Comparison of ENCODE assay signal across 32 mouse cellular contexts in the genomic region with DNA sequence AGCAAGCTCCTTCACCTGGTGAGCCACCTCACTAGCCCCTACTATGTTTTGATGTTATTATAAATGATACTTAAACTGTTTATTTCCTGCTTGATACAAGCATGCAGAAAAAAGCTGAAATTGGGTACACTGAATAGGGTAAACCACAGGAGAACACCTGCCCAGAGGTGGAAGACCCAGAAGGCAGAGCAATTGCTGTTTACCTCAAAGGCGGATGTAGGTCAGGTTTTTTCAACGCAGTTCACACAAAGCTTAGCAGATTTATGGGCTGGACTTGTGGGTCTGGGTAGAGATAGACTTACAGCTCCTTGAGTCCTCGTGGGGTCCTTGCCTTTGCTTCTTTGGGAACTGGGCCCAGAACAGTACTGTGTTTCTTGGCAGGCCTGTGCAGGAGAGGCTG. TPM values are rescaled to one million over a fixed set of nuclear protein-coding genes. Genes with fewer than 3 reads are reported as not detected.
DNase-seq lines count a peak whose midpoint lies in the region; ATAC-seq and TF ChIP-seq lines count a peak whose summit lies in the region.
"Had no signal": no experiment of that assay in that cellular context is flagged by ENCODE, and none has a peak within 500 bp of the region (broad histone marks: within the 10 kb centered on the region; RNA-seq: fewer than 3 reads in every experiment).

No protein-coding gene starts in this region.

- H3K36me3 ChIP-seq in kidney, embryonic 16.5 days (ENCODE audit: insufficient read depth, low read length) = no peaks in the 10 kb centered on the region
- H3K36me3 ChIP-seq: embryonic facial prominence, embryonic 10.5 days; embryonic facial prominence, embryonic 13.5 days; forebrain, embryonic 12.5 days; forebrain, embryonic 15.5 days; heart, embryonic 10.5 days; heart, embryonic 13.5 days had no signal

- no peak for TF ChIP-seq CTCF in left cerebral cortex, adult 2 months (IDR thresholded peaks at IDR 0.05)

- WGBS in kidney, embryonic 16.5 days = 42% methylated on average over 3 of the region's 3 CpGs

- no peaks in the 10 kb centered on the region for H3K27me3 ChIP-seq in kidney, embryonic 16.5 days (ENCODE audit: insufficient read depth, low read length)

- H3K4me1 ChIP-seq in kidney, embryonic 16.5 days (ENCODE audit: insufficient read depth, low read length) = no peaks in the 10 kb centered on the region
- H3K4me1 ChIP-seq: embryonic facial prominence, embryonic 10.5 days; embryonic facial prominence, embryonic 13.5 days; forebrain, embryonic 12.5 days; forebrain, embryonic 15.5 days; heart, embryonic 10.5 days; heart, embryonic 13.5 days had no signal

- intact Hi-C loops in left cerebral cortex, adult 2 months (cut with DNase I) = no loop called here

- H3K9me3 ChIP-seq in kidney, embryonic 16.5 days (ENCODE audit: low read length) = no peaks in the 10 kb centered on the region
- H3K9me3 ChIP-seq: embryonic facial prominence, embryonic 10.5 days; embryonic facial prominence, embryonic 13.5 days; forebrain, embryonic 12.5 days; forebrain, embryonic 15.5 days; heart, embryonic 10.5 days; heart, embryonic 13.5 days had no signal

- H3K4me3 ChIP-seq in left cerebral cortex, adult 2 months = no peak overlapping the region
- no peak overlapping the region for H3K4me3 ChIP-seq in kidney, embryonic 16.5 days (ENCODE audit: low read length)
- H3K4me3 ChIP-seq: embryonic facial prominence, embryonic 10.5 days; embryonic facial prominence, embryonic 13.5 days; erythroblast, embryonic 14.5 days; forebrain, embryonic 12.5 days; forebrain, embryonic 15.5 days; heart, adult 2 months; heart, embryonic 10.5 days; heart, embryonic 13.5 days had no signal

- no peak overlapping the region for H3K9ac ChIP-seq in kidney, embryonic 16.5 days (replicated peaks; ENCODE audit: low read length)
- H3K9ac ChIP-seq: embryonic facial prominence, embryonic 13.5 days; forebrain, embryonic 12.5 days; forebrain, embryonic 15.5 days; heart, embryonic 13.5 days; hindbrain, embryonic 14.5 days had no signal

- no peak overlapping the region for H3K27ac ChIP-seq in left cerebral cortex, adult 2 months
- H3K27ac ChIP-seq in kidney, embryonic 16.5 days (ENCODE audit: low read length) = no peak overlapping the region
- H3K27ac ChIP-seq: embryonic facial prominence, embryonic 10.5 days; embryonic facial prominence, embryonic 13.5 days; forebrain, embryonic 12.5 days; forebrain, embryonic 15.5 days; heart, adult 2 months; heart, embryonic 10.5 days; heart, embryonic 13.5 days; hindbrain, embryonic 14.5 days; hindbrain, postnatal 0 days had no signal

- ATAC-seq in kidney, embryonic 16.5 days (ENCODE audit: low FRiP score, low TSS enrichment) = no peak
- ATAC-seq: activated CD4-positive, CD25-positive, alpha-beta regulatory T cell, adult 4 months; forebrain, embryonic 15.5 days; hindbrain, postnatal 0 days had no signal

- DNase-seq in CD4-positive helper T cell, adult 2 months (ENCODE audit: low read depth, low spot score) = peak; percentile 32
- peak; percentile 42 for DNase-seq in induced T-regulatory cell, adult 2 months (ENCODE audit: low read depth)
- peak; percentile 83 for DNase-seq in thymus, postnatal 0 days (ENCODE audit: low spot score)
- DNase-seq in thymus, postnatal 25 days = peak; percentile 59
- DNase-seq in adrenal gland, postnatal 36 days = no peak
- no peak for DNase-seq in urinary bladder, postnatal 14 days (ENCODE audit: low spot score)
- no peak for DNase-seq in left cerebral cortex, adult 2 months (ENCODE audit: extremely low spot score in 1 of 2, low spot score in 2 of 2)
- DNase-seq: adrenal gland, adult 8-10 months; adrenal gland, postnatal 25 days; cerebellum, adult 11 months; cerebellum, adult 2 months; cerebellum, adult 9-11 months; cerebellum, postnatal 25 days; gastrocnemius, postnatal 25 days; heart, adult 2 months; heart, postnatal 14 days had no signal

- no peak overlapping the region for H3K4me2 ChIP-seq in kidney, embryonic 16.5 days (replicated peaks; ENCODE audit: low read depth, low read length)
- H3K4me2 ChIP-seq: embryonic facial prominence, embryonic 13.5 days; forebrain, embryonic 12.5 days; forebrain, embryonic 15.5 days; heart, embryonic 13.5 days; hindbrain, embryonic 14.5 days had no signal

RNA-seq across cellular contexts. Expression of a gene that starts 6.4 kb away (rescaled TPM):
- polyA plus RNA-seq in thymus, postnatal 0 days (2015; fragmentation: Nextera tagmentation; extraction: Ambion mirVana) = 511 and 576 TPM in 2 replicates
- under 1 TPM in 1 of 2 experiments, not detected in 1; 0.60 TPM for total RNA-seq in adrenal gland, postnatal 36 days (2021)
- not detected for total RNA-seq in left cerebral cortex, adult 2 months (2021)
- not detected in 2 replicates for polyA plus RNA-seq in kidney, embryonic 16.5 days (2015; fragmentation: Nextera tagmentation; extraction: Ambion mirVana)
- total RNA-seq: common myeloid progenitor, adult 5-6 weeks; gastrocnemius, adult 8-10 months; hindbrain, postnatal 0 days; MEL had no signal
- polyA plus RNA-seq: embryonic facial prominence, embryonic 10.5 days; embryonic facial prominence, embryonic 13.5 days; forebrain, embryonic 12.5 days; forebrain, embryonic 15.5 days; heart, embryonic 10.5 days had no signal

RNA-seq across cellular contexts. Expression of a gene that starts 23.8 kb away (rescaled TPM):
- 5.9 and 7.4 TPM in 2 replicates for polyA plus RNA-seq in thymus, postnatal 0 days (2015; fragmentation: Nextera tagmentation; extraction: Ambion mirVana)
- 10 to 100 TPM in 1 of 2 experiments, 1 to 10 TPM in 1; 8.3 to 10.4 TPM for total RNA-seq in adrenal gland, postnatal 36 days (2021)
- 1 to 10 TPM; 1.2 to 1.9 TPM for total RNA-seq in left cerebral cortex, adult 2 months (2021)
- polyA plus RNA-seq in kidney, embryonic 16.5 days (2015; fragmentation: Nextera tagmentation; extraction: Ambion mirVana) = 20.3 and 23.4 TPM in 2 replicates
- total RNA-seq: common myeloid progenitor, adult 5-6 weeks had no signal
- polyA plus RNA-seq: activated CD4-positive, CD25-positive, alpha-beta regulatory T cell, adult 4 months; erythroblast, embryonic 14.5 days had no signal

RNA-seq across cellular contexts. Expression of a gene that starts 34.3 kb away (rescaled TPM):
- polyA plus RNA-seq in thymus, postnatal 0 days (2015; fragmentation: Nextera tagmentation; extraction: Ambion mirVana) = 485 and 511 TPM in 2 replicates
- 1 to 10 TPM in 1 of 2 experiments, not detected in 1; 1.5 TPM for total RNA-seq in adrenal gland, postnatal 36 days (2021)
- total RNA-seq in left cerebral cortex, adult 2 months (2021) = not detected
- not detected in 2 replicates for polyA plus RNA-seq in kidney, embryonic 16.5 days (2015; fragmentation: Nextera tagmentation; extraction: Ambion mirVana)
- total RNA-seq: adrenal gland, postnatal 25 days; gastrocnemius, adult 8-10 months; gastrocnemius, postnatal 25 days; hematopoietic stem cell, adult 5-6 weeks; hindbrain, postnatal 0 days; MEL had no signal
- polyA plus RNA-seq: embryonic facial prominence, embryonic 10.5 days; embryonic facial prominence, embryonic 13.5 days; erythroblast, embryonic 14.5 days; forebrain, embryonic 12.5 days; forebrain, embryonic 15.5 days; heart, embryonic 10.5 days; hindbrain, embryonic 14.5 days; intestine, embryonic 14.5 days had no signal

RNA-seq across cellular contexts. Expression of a gene that starts 35.6 kb away (rescaled TPM):
- 973 and 1,015 TPM in 2 replicates for polyA plus RNA-seq in thymus, postnatal 0 days (2015; fragmentation: Nextera tagmentation; extraction: Ambion mirVana)
- under 1 TPM in 1 of 2 experiments, not detected in 1; 0.30 TPM for total RNA-seq in adrenal gland, postnatal 36 days (2021)
- total RNA-seq in left cerebral cortex, adult 2 months (2021) = not detected
- polyA plus RNA-seq in kidney, embryonic 16.5 days (2015; fragmentation: Nextera tagmentation; extraction: Ambion mirVana) = not detected in 2 replicates
- total RNA-seq: gastrocnemius, adult 8-10 months; hindbrain, postnatal 0 days had no signal
- polyA plus RNA-seq: cerebellum, adult 2 months; embryonic facial prominence, embryonic 10.5 days; erythroblast, embryonic 14.5 days; forebrain, embryonic 15.5 days; heart, embryonic 10.5 days; hindbrain, embryonic 14.5 days; hindbrain, postnatal 0 days had no signal

RNA-seq across cellular contexts. Expression of a gene that starts 39.1 kb away (rescaled TPM):
- 7.7 and 8.9 TPM in 2 replicates for polyA plus RNA-seq in thymus, postnatal 0 days (2015; fragmentation: Nextera tagmentation; extraction: Ambion mirVana)
- 10 to 100 TPM in 1 of 2 experiments, 1 to 10 TPM in 1; 5.3 to 12.2 TPM for total RNA-seq in adrenal gland, postnatal 36 days (2021)
- total RNA-seq in left cerebral cortex, adult 2 months (2021) = 1 to 10 TPM; 3.9 to 5.0 TPM
- polyA plus RNA-seq in kidney, embryonic 16.5 days (2015; fragmentation: Nextera tagmentation; extraction: Ambion mirVana) = 3.2 and 3.7 TPM in 2 replicates
- total RNA-seq: MEL had no signal
- polyA plus RNA-seq: erythroblast, embryonic 14.5 days had no signal

Comparison
In these comparisons a context has a peak if more than half of its experiments do, and no peak if none do; other contexts are left out.
1. DNase-seq: peak in CD4-positive helper T cell, adult 2 months (single experiment), induced T-regulatory cell, adult 2 months (single experiment), thymus, postnatal 0 days (single experiment) and thymus, postnatal 25 days (single experiment); none in adrenal gland, postnatal 36 days (0 of 2), urinary bladder, postnatal 14 days (single experiment) and left cerebral cortex, adult 2 months (0 of 2).